Mouse (Mus musculus): ENCODE measurements at regions not wholly inside any gene's neighbourhood (a gene's known extent, or its start where the extent isn't known, plus 50 kb on each side); places are given as distances from the start of the nearest gene placed in this dataset.

GRCm38 (mm10) chr5:27963765-27964164 is 107.4 kb upstream of the Insig1 start:
- 89% methylated on average over 1 of the region's 1 CpGs for WGBS
- no peak overlapping the region for H3K4me2 ChIP-seq
- no peaks in the 10 kb centered on the region for H3K36me3 ChIP-seq
- H3K9ac ChIP-seq, result no peak overlapping the region
- no peak for ATAC-seq (ENCODE audit: insufficient read depth, low FRiP score, low read depth)
- H3K4me3 ChIP-seq (replicated peaks), result no peak overlapping the region
- no peak overlapping the region for H3K27ac ChIP-seq
- H3K27me3 ChIP-seq (replicated peaks), result no peaks in the 10 kb centered on the region
- no peaks in the 10 kb centered on the region for H3K9me3 ChIP-seq
- no peaks in the 10 kb centered on the region for H3K4me1 ChIP-seq

GRCm38 (mm10) chr5:27995186-27995585 is 76.0 kb upstream of the Insig1 start:
- no peak for ATAC-seq (ENCODE audit: insufficient read depth, low FRiP score, low read depth)
- no peak overlapping the region for H3K4me3 ChIP-seq (replicated peaks)
- 4% methylated on average over 2 of the region's 2 CpGs for WGBS
- H3K27ac ChIP-seq, result no peak overlapping the region
- H3K27me3 ChIP-seq (replicated peaks), result no peaks in the 10 kb centered on the region
- H3K9ac ChIP-seq, result no peak overlapping the region
- no peaks in the 10 kb centered on the region for H3K9me3 ChIP-seq
- H3K4me2 ChIP-seq, result no peak overlapping the region
- H3K36me3 ChIP-seq, result no peaks in the 10 kb centered on the region
- H3K4me1 ChIP-seq, result no peaks in the 10 kb centered on the region

- no peak for ATAC-seq (ENCODE audit: insufficient read depth, low FRiP score, low read depth)
- no peak overlapping the region for H3K9ac ChIP-seq
- no peaks in the 10 kb centered on the region for H3K27me3 ChIP-seq (replicated peaks)
- no peak overlapping the region for H3K4me3 ChIP-seq (replicated peaks)
- H3K4me1 ChIP-seq, result no peaks in the 10 kb centered on the region
- no peaks in the 10 kb centered on the region for H3K36me3 ChIP-seq
- H3K9me3 ChIP-seq, result no peaks in the 10 kb centered on the region
- WGBS, result 54% methylated on average over 8 of the region's 8 CpGs
- H3K4me2 ChIP-seq, result no peak overlapping the region
- H3K27ac ChIP-seq, result no peak overlapping the region
These were observed 73.4 kb upstream of the Insig1 start for GRCm38 (mm10) chr5:27997751-27998150.

- 88% methylated on average over 1 of the region's 1 CpGs for WGBS
- no peak overlapping the region for H3K4me2 ChIP-seq
- no peak for ATAC-seq (ENCODE audit: insufficient read depth, low FRiP score, low read depth)
These were observed 68.2 kb upstream of the Insig1 start for GRCm38 (mm10) chr5:28002922-28003321.

GRCm38 (mm10) chr5:28003756-28004486 is 67.2 kb upstream of the Insig1 start:
- 56% methylated on average over 6 of the region's 6 CpGs for WGBS
- Histone ChIP-seq H3K27me3 (replicated peaks) (no peaks in the 10 kb centered on the region), H3K36me3 (no peaks in the 10 kb centered on the region), H3K4me1 (no peaks in the 10 kb centered on the region), H3K27ac (no peak overlapping the region), H3K9me3 (no peaks in the 10 kb centered on the region), H3K9ac (no peak overlapping the region), H3K4me2 (no peak overlapping the region), H3K4me3 (replicated peaks) (no peak overlapping the region)
- ATAC-seq (ENCODE audit: insufficient read depth, low FRiP score, low read depth), result no peak

More at GRCm38 (mm10) chr5:28002922-28003321, 68.2 kb upstream of the Insig1 start:
- no peak overlapping the region for H3K27ac ChIP-seq
- H3K9ac ChIP-seq, result no peak overlapping the region
- H3K9me3 ChIP-seq, result no peaks in the 10 kb centered on the region
- H3K4me1 ChIP-seq, result no peaks in the 10 kb centered on the region
- no peaks in the 10 kb centered on the region for H3K36me3 ChIP-seq
- H3K27me3 ChIP-seq (replicated peaks), result no peaks in the 10 kb centered on the region
- H3K4me3 ChIP-seq (replicated peaks), result no peak overlapping the region

- H3K4me3 ChIP-seq (replicated peaks), result no peak overlapping the region
- H3K4me2 ChIP-seq, result no peak overlapping the region
- H3K27ac ChIP-seq, result no peak overlapping the region
- H3K36me3 ChIP-seq, result no peaks in the 10 kb centered on the region
- H3K4me1 ChIP-seq, result no peaks in the 10 kb centered on the region
- no peak overlapping the region for H3K9ac ChIP-seq
- no peaks in the 10 kb centered on the region for H3K9me3 ChIP-seq
- ATAC-seq (ENCODE audit: insufficient read depth, low FRiP score, low read depth), result no peak
- no peaks in the 10 kb centered on the region for H3K27me3 ChIP-seq (replicated peaks)
These were observed 66.7 kb upstream of the Insig1 start for GRCm38 (mm10) chr5:28004487-28004827.

GRCm38 (mm10) chr5:28009386-28009785 is 61.8 kb upstream of the Insig1 start:
- 76% methylated on average over 4 of the region's 4 CpGs for WGBS
- no peak overlapping the region for H3K9ac ChIP-seq
- ATAC-seq (ENCODE audit: insufficient read depth, low FRiP score, low read depth), result no peak

GRCm38 (mm10) chr5:28009871-28010270 is 61.3 kb upstream of the Insig1 start:
- H3K4me1 ChIP-seq, result no peaks in the 10 kb centered on the region
- H3K27ac ChIP-seq, result no peak overlapping the region
- no peak overlapping the region for H3K4me3 ChIP-seq (replicated peaks)
- WGBS, result 30% methylated on average over 2 of the region's 2 CpGs
- H3K9me3 ChIP-seq, result no peaks in the 10 kb centered on the region
- no peak for ATAC-seq (ENCODE audit: insufficient read depth, low FRiP score, low read depth)
- no peak overlapping the region for H3K4me2 ChIP-seq
- no peaks in the 10 kb centered on the region for H3K27me3 ChIP-seq (replicated peaks)
- H3K36me3 ChIP-seq, result no peaks in the 10 kb centered on the region
- no peak overlapping the region for H3K9ac ChIP-seq

More at GRCm38 (mm10) chr5:28009386-28009785, 61.8 kb upstream of the Insig1 start:
- no peak overlapping the region for H3K27ac ChIP-seq
- H3K36me3 ChIP-seq, result no peaks in the 10 kb centered on the region
- H3K4me3 ChIP-seq (replicated peaks), result no peak overlapping the region
- H3K4me2 ChIP-seq, result no peak overlapping the region
- H3K4me1 ChIP-seq, result no peaks in the 10 kb centered on the region
- H3K9me3 ChIP-seq, result no peaks in the 10 kb centered on the region
- H3K27me3 ChIP-seq (replicated peaks), result no peaks in the 10 kb centered on the region

- H3K9me3 ChIP-seq, result no peaks in the 10 kb centered on the region
- H3K9ac ChIP-seq, result no peak overlapping the region
- no peak overlapping the region for H3K4me3 ChIP-seq (replicated peaks)
- no peak overlapping the region for H3K27ac ChIP-seq
- no peak for ATAC-seq (ENCODE audit: insufficient read depth, low FRiP score, low read depth)
- no peaks in the 10 kb centered on the region for H3K27me3 ChIP-seq (replicated peaks)
- no peaks in the 10 kb centered on the region for H3K36me3 ChIP-seq
- H3K4me1 ChIP-seq, result no peaks in the 10 kb centered on the region
- WGBS, result 81% methylated on average over 3 of the region's 3 CpGs
- no peak overlapping the region for H3K4me2 ChIP-seq
These were observed 60.6 kb upstream of the Insig1 start for GRCm38 (mm10) chr5:28010529-28010928.

- H3K36me3 ChIP-seq, result no peaks in the 10 kb centered on the region
- ATAC-seq (ENCODE audit: insufficient read depth, low FRiP score, low read depth), result 0 out of 2 replicates have a peak, but pooled peaks have one; percentile 6
- WGBS, result 91% methylated on average over 2 of the region's 2 CpGs
- no peak overlapping the region for H3K27ac ChIP-seq
- H3K27me3 ChIP-seq (replicated peaks), result no peaks in the 10 kb centered on the region
- H3K9me3 ChIP-seq, result no peaks in the 10 kb centered on the region
- no peak overlapping the region for H3K9ac ChIP-seq
- no peak overlapping the region for H3K4me3 ChIP-seq (replicated peaks)
- no peaks in the 10 kb centered on the region for H3K4me1 ChIP-seq
- no peak overlapping the region for H3K4me2 ChIP-seq
These were observed 58.7 kb upstream of the Insig1 start for GRCm38 (mm10) chr5:28012496-28012895.

- Histone ChIP-seq H3K27ac (no peak overlapping the region), H3K4me1 (no peaks in the 10 kb centered on the region), H3K9ac (no peak overlapping the region), H3K36me3 (no peaks in the 10 kb centered on the region), H3K4me3 (replicated peaks) (no peak overlapping the region), H3K27me3 (replicated peaks) (no peaks in the 10 kb centered on the region), H3K9me3 (no peaks in the 10 kb centered on the region), H3K4me2 (no peak overlapping the region)
- ATAC-seq (ENCODE audit: insufficient read depth, low FRiP score, low read depth), result no peak
- WGBS, result 46% methylated on average over 6 of the region's 6 CpGs
These were observed 57.4 kb upstream of the Insig1 start for GRCm38 (mm10) chr5:28013619-28014273.

GRCm38 (mm10) chr5:28019864-28020263 is 51.3 kb upstream of the Insig1 start:
- Histone ChIP-seq H3K9ac (no peak overlapping the region), H3K27ac (no peak overlapping the region), H3K4me3 (replicated peaks) (no peak overlapping the region), H3K4me2 (no peak overlapping the region), H3K9me3 (no peaks in the 10 kb centered on the region), H3K4me1 (no peaks in the 10 kb centered on the region), H3K27me3 (replicated peaks) (no peaks in the 10 kb centered on the region), H3K36me3 (no peaks in the 10 kb centered on the region)
- no peak for ATAC-seq (ENCODE audit: insufficient read depth, low FRiP score, low read depth)
- 43% methylated on average over 3 of the region's 3 CpGs for WGBS

Measured in stomach, embryonic 15.5 days (tissue).